Mouse (Mus musculus) kidney, postnatal 10 days (tissue): ENCODE data around the gene Kcnf1.
"Not testable (repeated sequence)": the region's sequence is repeated elsewhere in the genome, so short reads cannot be mapped to it uniquely, and the experiment has no call there.

Experiments used
- DNase-seq: peaks from one replicate; pipeline ENCODE4 v3.0.0; 2021; ENCODE audit warnings: mixed read lengths

The Kcnf1 gene

DNA sequence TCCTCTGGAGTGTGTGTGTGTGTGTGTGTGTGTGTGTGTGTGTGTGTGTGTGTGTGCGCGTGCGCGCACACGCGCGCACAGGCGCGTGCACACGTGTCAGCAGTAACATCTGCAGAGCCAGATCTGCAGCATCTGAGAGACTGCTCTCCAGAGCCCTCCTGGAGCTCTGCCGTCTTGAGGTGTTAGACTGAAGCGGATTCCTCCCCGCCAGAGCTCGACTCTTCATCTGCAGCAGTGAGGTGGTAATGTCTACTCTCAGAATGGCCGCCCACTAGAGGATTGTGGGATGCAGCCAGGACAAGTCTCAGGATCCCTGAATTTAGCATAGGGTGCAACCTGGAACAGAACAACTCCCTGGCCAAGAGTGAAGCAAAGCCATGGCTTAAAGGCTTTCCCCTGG, 19.1 kb downstream of the Kcnf1 start:
- DNase-seq = no peak

- DNase-seq = no peak
Observed at GRCm38 (mm10) chr12:17155781-17156180, 20.9 kb downstream of the Kcnf1 start.

DNA sequence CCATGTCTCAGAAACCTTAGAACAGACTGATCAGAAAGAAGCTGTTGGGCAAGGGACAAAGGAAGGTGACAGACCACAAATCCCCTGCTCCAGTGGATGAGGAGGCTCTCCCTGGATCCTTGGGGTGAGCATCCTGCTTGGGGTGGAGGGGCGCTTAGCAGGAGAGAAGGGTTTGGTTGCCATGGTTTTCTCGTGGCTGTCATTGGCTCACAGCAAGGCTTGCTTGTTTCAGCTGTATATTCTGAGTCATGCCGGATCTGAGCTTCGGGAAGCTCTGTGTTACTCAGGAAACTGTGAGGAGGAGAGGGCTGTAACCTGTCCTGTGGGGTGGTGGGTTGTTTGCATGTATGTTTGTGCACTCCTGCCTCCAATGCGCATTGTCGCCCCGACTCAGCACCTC, 23.8 kb downstream of the Kcnf1 start:
- DNase-seq = no peak

GRCm38 (mm10) chr12:17148920-17149319, 27.8 kb downstream of the Kcnf1 start:
- no peak for DNase-seq

DNA sequence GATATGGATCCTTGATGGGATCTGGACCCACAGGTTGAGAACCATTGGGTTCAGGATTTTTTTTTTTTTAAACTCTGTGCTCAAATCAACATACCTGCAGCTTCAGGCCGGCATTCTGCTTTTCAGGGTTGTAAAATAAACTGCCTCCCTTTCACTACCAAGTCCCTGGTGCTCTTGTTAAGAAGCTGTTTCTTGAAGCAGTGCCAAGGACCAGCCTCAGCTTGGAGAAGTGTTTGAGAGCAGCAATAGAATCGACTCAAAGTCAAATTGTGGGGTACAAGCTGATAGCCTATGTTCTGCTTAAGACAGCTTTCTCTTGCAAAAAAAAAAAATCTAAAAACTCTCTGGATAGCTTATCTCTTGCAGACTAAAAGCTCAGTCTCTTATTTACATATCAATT, 34.9 kb downstream of the Kcnf1 start:
- no peak for DNase-seq

GRCm38 (mm10) chr12:17140436-17140835, 36.3 kb downstream of the Kcnf1 start:
- DNase-seq = no peak

DNA sequence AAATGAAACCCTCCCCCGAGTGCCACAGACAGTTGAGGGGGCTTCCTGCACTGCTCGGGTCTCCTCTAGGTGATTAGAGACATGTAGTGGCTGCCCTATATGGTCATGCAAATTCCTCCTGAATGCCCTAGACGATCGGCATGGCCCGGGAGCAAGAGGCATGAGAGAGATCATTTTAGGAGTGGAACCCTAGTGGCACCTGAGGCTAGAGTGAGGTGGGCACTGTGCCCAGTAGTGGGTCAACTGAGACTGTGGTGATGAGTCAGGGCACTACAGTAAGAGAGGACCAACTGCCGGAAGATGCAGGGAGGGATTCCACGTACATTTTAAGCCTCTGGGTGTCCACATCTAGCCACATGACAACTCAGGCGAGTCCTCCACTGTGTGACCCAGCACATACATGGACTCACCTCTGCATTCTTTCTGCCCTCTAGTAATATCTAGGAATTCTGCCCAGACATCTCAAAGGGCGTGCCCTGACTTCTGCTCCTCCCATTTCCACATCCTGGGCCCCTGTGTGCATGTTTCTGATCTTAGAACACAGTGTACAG, 42.1 kb downstream of the Kcnf1 start:
- DNase-seq = no peak

DNA sequence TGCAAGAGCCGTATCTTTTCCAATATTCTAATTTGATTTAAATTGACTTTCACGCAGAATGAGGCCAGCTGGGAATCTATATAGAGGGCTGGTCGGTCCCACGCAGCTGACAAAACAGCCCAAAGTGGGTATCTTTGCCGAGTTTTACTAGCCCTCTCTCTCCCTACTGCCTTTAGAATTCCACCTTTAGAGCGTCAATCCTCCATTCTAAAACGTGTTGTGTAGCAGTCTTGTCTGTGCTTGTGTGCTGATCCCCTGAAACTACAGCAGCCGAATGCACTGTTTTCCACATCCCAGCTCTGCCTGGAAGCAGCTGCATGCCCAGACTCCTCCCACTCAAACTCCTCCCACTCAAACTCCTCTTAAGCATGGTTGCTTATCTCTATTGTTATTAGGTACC, 44.4 kb downstream of the Kcnf1 start:
- DNase-seq = no peak

- DNase-seq = no peak
Observed at GRCm38 (mm10) chr12:17131563-17131962, 45.1 kb downstream of the Kcnf1 start.

- DNase-seq = not testable (repeated sequence)
Observed at GRCm38 (mm10) chr12:17122881-17123280, 53.8 kb downstream of the Kcnf1 start.
